Mouse (Mus musculus): Measurements from ENCODE around the gene Rnf215.
A peak's percentile ranks its signal among the peaks of the same experiment; 100 is the strongest.
"Not testable (repeated sequence)": the region's sequence is repeated elsewhere in the genome, so short reads cannot be mapped to it uniquely, and the experiment has no call there.

Gene Rnf215

GRCm38 (mm10) chr11:4143281-4144062, 8.5 kb downstream of the Rnf215 start:
- DNase-seq (ENCODE audit: inconsistent age in 2 of 2, low spot score in 1 of 2), result no peak

- no peak for DNase-seq (ENCODE audit: inconsistent age in 2 of 2, low spot score in 1 of 2)
Measured at GRCm38 (mm10) chr11:4146381-4146780, 11.4 kb downstream of the Rnf215 start.

DNA sequence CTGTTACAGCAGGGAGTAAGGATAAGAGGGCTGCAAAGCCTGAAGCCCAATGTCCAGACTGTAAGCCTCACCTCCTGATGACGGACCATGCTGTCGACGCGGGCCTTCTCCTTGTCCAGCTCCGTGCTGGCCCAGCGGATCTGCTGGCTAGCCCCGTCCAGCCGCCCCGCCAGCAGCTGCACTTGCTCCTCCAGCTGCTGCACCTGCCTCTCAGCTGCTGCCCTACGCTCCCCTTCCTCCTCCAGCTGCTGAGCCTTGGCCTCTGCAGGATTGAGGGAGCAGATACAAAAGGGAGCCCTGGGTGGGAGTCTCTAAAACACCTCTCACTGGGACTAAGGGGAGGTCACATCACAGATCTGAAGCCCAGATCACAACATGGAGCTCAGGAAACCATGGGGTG, 12.1 kb downstream of the Rnf215 start:
- DNase-seq (ENCODE audit: inconsistent age in 2 of 2, low spot score in 1 of 2), result no peak

GRCm38 (mm10) chr11:4148120-4148519, 13.1 kb downstream of the Rnf215 start:
- DNase-seq (ENCODE audit: inconsistent age in 2 of 2, low spot score in 1 of 2), result peak in 1 of 2 experiments; percentile 49

DNA sequence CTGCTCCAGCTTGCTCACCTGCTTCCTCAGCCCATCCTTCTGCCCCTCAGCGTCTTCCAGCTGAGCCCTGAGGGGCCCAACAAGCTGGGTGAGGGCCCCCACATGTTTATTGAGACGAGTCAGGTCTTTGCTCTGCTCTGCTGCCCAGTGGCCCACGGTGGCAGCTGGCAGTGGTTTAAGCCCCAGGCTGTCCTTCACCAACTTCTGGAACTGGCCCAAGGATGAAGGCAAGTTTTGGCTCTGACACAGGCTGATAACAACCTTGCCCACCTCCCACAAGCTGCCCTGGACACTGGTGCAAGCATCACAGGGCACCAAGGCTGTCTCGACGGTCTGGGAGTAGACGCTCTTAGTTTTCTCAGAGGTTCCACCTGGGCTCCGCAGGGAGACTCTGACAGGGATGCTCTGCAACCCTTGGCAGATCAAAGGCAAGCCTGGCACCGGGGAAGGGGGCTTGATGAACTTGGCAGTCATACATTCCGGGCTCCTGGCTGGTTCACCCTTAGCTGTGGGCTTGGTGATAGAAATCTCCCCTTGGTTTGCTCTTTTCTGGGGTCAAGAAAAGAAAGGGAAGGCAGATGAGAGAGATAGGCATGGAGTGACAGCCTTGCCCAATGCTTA, 13.6 kb downstream of the Rnf215 start:
- DNase-seq (ENCODE audit: inconsistent age in 2 of 2, low spot score in 1 of 2), result peak in 1 of 2 experiments; percentile 59

- no peak for DNase-seq (ENCODE audit: inconsistent age in 2 of 2, low spot score in 1 of 2)
Measured at GRCm38 (mm10) chr11:4149886-4150285, 14.9 kb downstream of the Rnf215 start.

DNA sequence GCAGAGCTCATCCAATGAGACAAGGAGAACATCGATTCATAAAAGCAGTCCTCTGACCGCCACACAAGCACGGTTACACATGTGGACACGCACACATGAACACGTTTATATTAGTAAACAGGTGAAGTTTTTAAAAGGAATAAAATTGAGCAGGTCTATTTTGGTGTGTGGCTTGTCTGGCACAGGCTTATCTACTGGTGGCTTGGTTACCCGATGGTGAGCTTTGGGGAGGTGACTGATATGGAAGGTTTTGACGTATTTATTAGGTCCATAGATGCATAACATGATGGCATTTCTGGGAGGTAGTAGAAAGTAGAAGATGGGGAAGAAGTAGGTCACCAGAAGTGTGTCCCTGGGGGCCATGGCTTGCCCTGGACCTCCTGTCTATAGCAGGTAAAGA, 18.7 kb downstream of the Rnf215 start:
- no peak for DNase-seq (ENCODE audit: inconsistent age in 2 of 2, low spot score in 1 of 2)

DNA sequence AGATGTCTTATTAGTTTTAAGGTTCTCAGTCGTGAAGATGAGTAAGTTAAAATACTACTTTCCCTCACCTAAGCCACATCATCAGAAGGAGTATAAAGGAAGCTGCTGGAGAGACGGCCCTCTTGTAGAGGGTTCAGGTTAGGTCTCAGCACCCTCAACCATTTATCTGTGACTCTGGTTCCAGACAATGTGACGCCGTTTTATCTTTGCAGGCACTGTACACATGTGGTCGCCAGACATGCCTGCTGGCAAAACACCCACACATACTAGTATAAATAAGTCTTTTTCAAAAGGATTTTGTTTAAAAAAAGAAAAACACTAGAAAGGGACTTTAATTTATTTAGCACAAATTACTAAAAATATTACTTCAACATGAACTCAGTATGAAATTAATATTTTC, 20.6 kb downstream of the Rnf215 start:
- DNase-seq (ENCODE audit: inconsistent age in 2 of 2, low spot score in 1 of 2), result no peak

DNA sequence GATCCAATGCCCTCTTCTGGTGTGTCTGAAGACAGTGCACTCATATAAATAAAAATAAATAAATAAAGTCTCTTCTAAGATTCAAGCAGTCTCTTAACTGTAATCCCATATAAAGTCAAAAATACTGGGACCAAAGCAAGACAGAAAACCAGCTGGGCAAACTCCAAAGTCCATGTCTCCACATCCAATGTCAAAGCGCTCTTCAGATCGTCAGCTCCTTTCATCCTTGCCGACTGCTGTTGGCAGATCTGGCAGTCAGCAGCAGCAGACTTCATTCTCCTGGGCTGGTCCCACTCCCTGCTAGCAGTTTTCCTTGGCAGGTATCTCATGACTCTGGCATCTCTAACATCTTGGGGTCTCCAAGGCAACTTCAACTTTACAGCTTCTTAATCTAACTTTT, 23.7 kb downstream of the Rnf215 start:
- no peak for DNase-seq (ENCODE audit: inconsistent age in 2 of 2, low spot score in 1 of 2)

GRCm38 (mm10) chr11:4159808-4160708, 25.1 kb downstream of the Rnf215 start, which contains the start of the genes Ccdc157 and Sf3a1:
Ccdc157 (minus strand) TSS chr11:4160293.
Sf3a1 (plus strand) TSS chr11:4160350.
- DNase-seq (ENCODE audit: inconsistent age in 2 of 2, low spot score in 1 of 2), result peak; percentile 95 to 98

- no peak for DNase-seq (ENCODE audit: inconsistent age in 2 of 2, low spot score in 1 of 2)
Measured at GRCm38 (mm10) chr11:4160758-4161480, 25.9 kb downstream of the Rnf215 start.

- peak in 1 of 2 experiments; percentile 68 for DNase-seq (ENCODE audit: inconsistent age in 2 of 2, low spot score in 1 of 2)
Measured at GRCm38 (mm10) chr11:4164701-4165100, 29.7 kb downstream of the Rnf215 start.

DNA sequence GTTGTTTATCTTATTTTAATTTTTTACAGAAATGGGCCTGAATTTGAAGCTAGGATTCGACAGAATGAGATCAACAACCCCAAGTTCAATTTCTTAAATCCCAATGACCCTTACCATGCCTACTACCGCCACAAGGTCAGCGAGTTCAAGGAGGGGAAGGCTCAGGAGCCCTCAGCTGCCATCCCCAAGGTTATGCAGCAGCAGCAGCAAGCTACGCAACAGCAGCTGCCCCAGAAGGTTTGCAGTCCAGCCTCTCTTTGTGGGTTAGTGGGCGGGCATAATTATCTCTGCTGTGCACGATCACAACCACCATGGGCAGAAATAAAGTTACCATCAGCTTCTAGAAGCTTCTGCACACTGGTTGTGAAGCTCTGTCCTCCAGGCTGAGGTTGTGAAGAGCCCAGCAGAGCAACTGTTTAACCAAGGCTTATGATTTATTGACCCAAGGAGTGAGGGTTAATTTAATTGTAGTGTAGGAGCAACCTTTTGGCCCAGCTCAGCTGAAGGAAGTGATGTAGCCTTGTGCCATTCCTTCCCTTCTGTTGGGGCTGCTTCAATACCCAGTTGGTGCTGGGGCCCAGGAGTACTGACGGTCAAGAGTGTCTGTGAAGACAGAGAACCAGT, 31.6 kb downstream of the Rnf215 start:
- peak in 1 of 2 experiments; percentile 67 for DNase-seq (ENCODE audit: inconsistent age in 2 of 2, low spot score in 1 of 2)

DNA sequence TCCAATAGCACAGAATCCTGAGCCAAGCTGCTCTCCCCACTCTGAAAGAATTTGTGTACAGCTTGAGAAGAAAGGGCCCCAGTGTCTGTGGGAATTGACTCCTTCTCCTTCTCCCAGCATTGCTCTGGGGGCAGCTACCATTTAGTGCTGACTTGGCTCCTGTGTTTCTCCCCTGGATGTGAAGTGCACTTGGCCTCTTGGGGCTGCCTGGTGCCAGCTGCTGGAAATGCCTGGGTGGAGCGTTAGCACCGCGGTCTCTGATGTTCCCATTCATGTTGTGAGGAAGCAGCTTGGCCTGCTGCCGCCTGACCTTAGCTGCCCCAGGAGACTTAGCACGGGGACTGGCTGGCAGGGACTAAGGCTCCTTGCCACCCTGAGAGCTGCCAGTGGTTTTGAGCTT, 39.6 kb downstream of the Rnf215 start:
- DNase-seq (ENCODE audit: inconsistent age in 2 of 2, low spot score in 1 of 2), result peak; percentile 21 to 63

- no peak for DNase-seq (ENCODE audit: inconsistent age in 2 of 2, low spot score in 1 of 2)
Measured at GRCm38 (mm10) chr11:4177716-4178115, 42.7 kb downstream of the Rnf215 start.

GRCm38 (mm10) chr11:4182061-4182460, 47.1 kb downstream of the Rnf215 start:
- peak; percentile 49 to 73 for DNase-seq (ENCODE audit: inconsistent age in 2 of 2, low spot score in 1 of 2)

- DNase-seq (ENCODE audit: inconsistent age in 2 of 2, low spot score in 1 of 2), result peak in 1 of 2 experiments; percentile 65
Measured at GRCm38 (mm10) chr11:4183511-4183910, 48.5 kb downstream of the Rnf215 start.

DNA sequence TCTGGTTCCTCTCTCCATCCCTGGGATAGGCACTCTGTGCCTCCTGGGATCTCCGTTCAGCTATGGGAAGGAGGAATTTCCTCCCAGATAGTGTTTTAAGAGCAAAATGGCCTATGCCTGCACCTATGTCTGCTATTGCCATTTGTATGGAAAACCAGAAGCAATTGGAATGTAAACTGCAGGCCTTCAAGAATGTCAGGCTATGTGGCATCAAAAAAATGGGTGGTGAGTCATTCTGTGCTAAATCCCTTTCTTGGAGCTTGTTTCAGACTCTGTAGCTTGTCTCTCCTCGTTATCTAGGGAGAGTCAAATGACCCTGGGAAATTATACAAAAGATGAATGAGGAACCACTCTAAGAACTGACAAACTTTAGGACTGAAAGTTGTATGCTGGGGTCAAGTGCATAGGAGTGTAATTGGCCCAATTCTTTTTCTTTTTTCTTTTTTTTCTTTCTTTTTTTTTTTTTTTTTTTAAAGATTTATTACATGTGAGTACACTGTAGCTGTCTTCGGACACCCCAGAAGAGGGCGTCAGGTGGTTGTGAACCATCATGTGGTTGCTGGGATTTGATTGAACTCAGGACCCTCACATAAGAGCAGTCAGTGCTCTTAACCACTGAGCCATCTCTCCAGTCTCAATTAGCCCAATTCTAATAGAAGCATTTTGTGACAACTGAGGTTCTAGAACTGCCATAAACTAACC, 49.4 kb downstream of the Rnf215 start:
- peak in 1 of 2 experiments; percentile 78 for DNase-seq (ENCODE audit: inconsistent age in 2 of 2, low spot score in 1 of 2)

DNA sequence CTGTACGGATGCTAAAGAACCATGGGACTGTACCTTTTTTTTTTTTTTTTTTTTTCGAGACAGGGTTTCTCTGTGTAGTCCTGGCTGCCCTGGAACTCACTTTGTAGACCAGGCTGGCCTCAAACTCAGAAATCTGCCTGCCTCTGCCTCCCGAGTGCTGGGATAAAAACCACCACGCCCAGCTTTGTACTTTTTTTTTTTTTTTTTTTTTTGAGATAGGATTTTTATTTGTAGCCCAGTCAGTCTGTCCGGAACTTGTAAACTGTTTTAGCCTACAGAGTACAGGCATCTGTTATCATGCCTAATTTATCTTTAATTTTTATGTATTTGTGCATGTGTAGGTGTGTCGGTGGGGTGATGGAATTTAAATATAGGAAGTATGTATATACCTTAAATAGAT, 50.5 kb downstream of the Rnf215 start:
- DNase-seq (ENCODE audit: inconsistent age in 2 of 2, low spot score in 1 of 2), result not testable (repeated sequence)
